Comparison of ENCODE assay signal across 1 mouse cellular context in the genomic region with DNA sequence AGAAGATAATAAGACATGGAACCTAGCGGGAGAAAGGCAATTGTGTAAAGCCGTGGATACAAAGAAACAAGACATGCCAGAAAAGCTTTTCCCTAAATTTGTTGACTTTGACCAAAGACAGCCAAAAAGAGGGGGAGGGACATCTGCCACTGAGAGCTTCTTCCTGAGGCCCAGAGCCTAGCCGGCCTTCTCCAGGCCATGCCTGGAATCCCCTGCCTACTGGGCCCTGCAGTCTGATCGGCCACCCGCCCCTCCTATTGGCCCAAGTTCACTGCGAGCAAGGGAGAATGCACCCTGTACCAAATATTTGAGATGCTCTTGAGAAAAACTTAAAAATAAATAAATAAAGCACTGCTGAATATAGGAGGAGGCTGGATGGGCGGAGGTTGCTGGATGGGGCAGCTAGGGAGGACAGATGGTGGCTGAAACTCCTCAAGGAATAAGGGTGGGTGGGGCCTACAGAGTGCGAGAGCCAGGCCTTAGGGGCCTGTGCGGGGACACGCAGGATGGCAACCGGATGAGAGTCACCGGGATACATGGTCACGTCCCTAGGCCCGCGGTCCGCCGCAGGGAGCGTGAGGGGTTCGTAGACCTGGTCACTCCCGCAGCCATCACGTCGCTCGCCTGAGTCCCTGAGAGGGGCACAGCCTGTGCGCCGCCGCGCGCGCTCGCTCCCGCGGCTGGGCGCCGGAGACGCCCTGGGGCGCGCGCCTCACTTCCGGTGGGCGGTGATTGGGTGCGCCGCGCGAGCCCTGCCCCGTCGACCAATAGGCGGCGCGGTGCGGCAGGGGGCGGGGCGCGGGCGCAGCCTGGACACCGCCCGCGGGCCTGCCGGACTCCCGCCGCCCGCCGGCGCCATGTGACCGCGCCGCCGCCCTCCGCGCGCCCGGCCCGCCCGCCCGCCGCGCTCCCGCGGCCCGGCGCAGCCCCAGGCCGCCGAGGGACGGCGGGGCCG.
TF ChIP-seq lines count a peak whose summit lies in the region.

A gene (plus strand): TSS at position 905 of the 955 bp plus-strand sequence.

TF ChIP-seq in MEL, 35 proteins besides CTCF, POLR2A, EP300 and RAD21 (continued from another document):
- no peak for TF ChIP-seq MYB (IDR thresholded peaks at IDR 0.05; ENCODE audit: low read depth, low read length)
- TF ChIP-seq NRF1 (IDR thresholded peaks at IDR 0.05; ENCODE audit: insufficient read depth, low read depth, low read length, poor library complexity, severe bottlenecking): peak; percentile 49
- peak; percentile 70; the same call in 1 of the 2 replicates for TF ChIP-seq CHD1 (IDR thresholded peaks at IDR 0.05; ENCODE audit: low read depth, low read length)
- TF ChIP-seq SMC3 (IDR thresholded peaks at IDR 0.05; ENCODE audit: low read depth, low read length): no peak
- no peak for TF ChIP-seq RCOR1 (IDR thresholded peaks at IDR 0.05; ENCODE audit: low read depth, low read length)
- no peak for TF ChIP-seq MEF2A (IDR thresholded peaks at IDR 0.05; ENCODE audit: extremely low read depth, insufficient replicate concordance, low read depth, low read length, poor library complexity, severe bottlenecking)
- TF ChIP-seq CHD2 (IDR thresholded peaks at IDR 0.05; ENCODE audit: low read length): no peak
